Mouse (Mus musculus): ENCODE data around the gene Camk1d. TPM values are rescaled to one million over a fixed set of nuclear protein-coding genes. Genes with fewer than 3 reads are reported as not detected.

Gene Camk1d
- polyA plus RNA-seq, 1 experiment, result 3.2 TPM

DNA sequence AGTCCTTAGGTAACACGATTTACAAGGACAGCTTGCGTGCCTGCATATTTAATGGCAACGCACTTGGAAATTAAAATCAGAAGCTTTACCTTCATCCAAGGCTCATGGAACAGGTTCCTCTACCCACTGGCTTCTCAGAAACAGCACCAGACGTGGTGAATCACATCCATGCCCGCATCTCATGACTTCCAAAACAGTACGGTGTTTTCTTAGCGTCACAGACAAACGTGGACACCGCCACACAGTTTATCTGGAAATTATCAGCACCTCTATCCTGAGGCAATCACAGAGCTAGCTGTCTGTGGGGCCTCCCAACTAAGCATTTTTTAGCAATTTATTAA is 38.2 kb downstream of the Camk1d start:
- no peaks in the 10 kb centered on the region for H3K27me3 ChIP-seq (ENCODE audit: control insufficient read depth, insufficient read depth, low read length, poor library complexity, severe bottlenecking)
- peak overlapping the region; percentile 39; the same call in 1 of the 2 replicates for H3K27ac ChIP-seq (ENCODE audit: insufficient read depth, low read length)
- peaks cover 8% of the 10 kb centered on the region; the same call in 1 of the 2 replicates for H3K9me3 ChIP-seq (replicated peaks; ENCODE audit: control insufficient read depth, insufficient read depth, low read length, poor library complexity, severe bottlenecking)
- peak overlapping the region; percentile 46; the same call in 1 of the 2 replicates for H3K9ac ChIP-seq (ENCODE audit: low read depth, poor library complexity, severe bottlenecking)
- no peak overlapping the region; the same call in 1 of the 2 replicates for H3K4me3 ChIP-seq (ENCODE audit: low read depth, low read length)
- no peak for TF ChIP-seq POLR2A (IDR thresholded peaks at IDR 0.05; ENCODE audit: insufficient read depth, low read length)
- TF ChIP-seq EP300 (IDR thresholded peaks at IDR 0.05; ENCODE audit: insufficient read depth, low read depth, low read length), result no peak
- TF ChIP-seq CTCF (IDR thresholded peaks at IDR 0.05; ENCODE audit: low read depth, low read length), result no peak
- no peaks in the 10 kb centered on the region for H3K36me3 ChIP-seq (ENCODE audit: control insufficient read depth, insufficient read depth, low read length, poor library complexity, severe bottlenecking)
- peaks cover 3% of the 10 kb centered on the region for H3K4me1 ChIP-seq (ENCODE audit: control insufficient read depth, insufficient read depth, low read length)

DNA sequence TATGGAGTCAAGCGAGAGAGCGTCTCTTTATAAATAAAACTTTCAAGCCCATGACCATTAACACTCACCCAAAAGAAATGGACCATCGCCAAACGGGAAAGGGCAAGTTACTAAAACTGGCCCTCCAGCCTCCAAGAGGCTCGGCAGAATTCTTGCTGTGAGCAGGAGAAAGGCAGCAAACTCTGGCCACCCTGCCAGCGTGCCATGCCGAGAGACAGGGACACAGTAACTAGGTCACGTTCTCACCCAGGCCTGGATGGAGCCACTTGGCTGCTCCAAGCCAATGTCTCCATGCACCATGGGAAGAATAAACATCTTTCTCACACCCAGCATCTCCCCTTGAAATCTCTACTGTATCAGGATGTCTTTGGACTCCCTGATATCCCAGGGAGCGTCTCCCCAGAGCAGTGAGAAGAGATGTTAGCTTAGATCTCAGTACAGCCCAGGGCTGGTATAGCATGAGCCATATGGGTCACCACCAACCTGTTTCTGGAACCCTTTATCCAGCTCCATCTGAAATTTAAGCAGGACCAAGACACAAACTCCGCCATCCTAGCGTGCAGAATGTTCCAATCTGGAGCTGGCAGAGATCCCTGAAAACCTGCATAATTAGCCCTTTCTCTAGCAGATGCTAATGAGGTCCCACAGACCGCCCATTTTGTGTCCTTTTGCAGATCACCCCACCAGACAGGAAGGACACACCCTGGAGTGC is 38.7 kb downstream of the Camk1d start:
- Histone ChIP-seq H3K4me3 (ENCODE audit: low read depth, low read length) (peak overlapping the region; percentile 27), H3K36me3 (ENCODE audit: control insufficient read depth, insufficient read depth, low read length, poor library complexity, severe bottlenecking) (no peaks in the 10 kb centered on the region), H3K27ac (ENCODE audit: insufficient read depth, low read length) (peak overlapping the region; percentile 39; the same call in 1 of the 2 replicates), H3K27me3 (ENCODE audit: control insufficient read depth, insufficient read depth, low read length, poor library complexity, severe bottlenecking) (no peaks in the 10 kb centered on the region), H3K9ac (ENCODE audit: low read depth, poor library complexity, severe bottlenecking) (no peak overlapping the region), H3K9me3 (replicated peaks; ENCODE audit: control insufficient read depth, insufficient read depth, low read length, poor library complexity, severe bottlenecking) (peaks cover 3% of the 10 kb centered on the region; the same call in 1 of the 2 replicates), H3K4me1 (ENCODE audit: control insufficient read depth, insufficient read depth, low read length) (peaks cover 3% of the 10 kb centered on the region)
- TF ChIP-seq CTCF (IDR thresholded peaks at IDR 0.05; ENCODE audit: low read depth, low read length), result no peak
- TF ChIP-seq EP300 (IDR thresholded peaks at IDR 0.05; ENCODE audit: insufficient read depth, low read depth, low read length), result peak; percentile 76; the same call in 1 of the 2 replicates
- TF ChIP-seq POLR2A (IDR thresholded peaks at IDR 0.05; ENCODE audit: insufficient read depth, low read length), result no peak

DNA sequence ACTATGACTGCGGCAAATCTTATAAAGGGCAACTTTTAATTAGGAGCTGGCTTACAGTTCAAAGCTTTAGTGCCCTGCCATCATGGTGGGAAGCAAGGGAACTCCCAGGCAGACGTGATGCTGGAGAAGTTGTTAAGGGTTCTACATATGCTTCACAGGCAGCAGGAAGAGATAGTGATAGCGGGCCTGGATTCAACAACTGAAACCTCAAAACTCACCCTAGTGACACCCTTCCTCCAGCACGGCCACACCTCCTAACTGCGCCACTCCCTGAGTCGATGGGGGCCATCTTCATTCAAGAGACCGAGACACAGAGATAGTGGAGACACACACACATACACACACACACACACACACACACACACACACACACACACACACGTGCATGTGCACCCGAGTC is 39.8 kb downstream of the Camk1d start:
- no peaks in the 10 kb centered on the region for H3K27me3 ChIP-seq (ENCODE audit: control insufficient read depth, insufficient read depth, low read length, poor library complexity, severe bottlenecking)
- peaks cover 5% of the 10 kb centered on the region for H3K4me1 ChIP-seq (ENCODE audit: control insufficient read depth, insufficient read depth, low read length)
- no peak overlapping the region for H3K9ac ChIP-seq (ENCODE audit: low read depth, poor library complexity, severe bottlenecking)
- TF ChIP-seq EP300 (IDR thresholded peaks at IDR 0.05; ENCODE audit: insufficient read depth, low read depth, low read length), result no peak
- no peak for TF ChIP-seq POLR2A (IDR thresholded peaks at IDR 0.05; ENCODE audit: insufficient read depth, low read length)
- TF ChIP-seq CTCF (IDR thresholded peaks at IDR 0.05; ENCODE audit: low read depth, low read length), result no peak
- H3K9me3 ChIP-seq (replicated peaks; ENCODE audit: control insufficient read depth, insufficient read depth, low read length, poor library complexity, severe bottlenecking), result no peaks in the 10 kb centered on the region
- H3K27ac ChIP-seq (ENCODE audit: insufficient read depth, low read length), result no peak overlapping the region
- H3K36me3 ChIP-seq (ENCODE audit: control insufficient read depth, insufficient read depth, low read length, poor library complexity, severe bottlenecking), result no peaks in the 10 kb centered on the region
- H3K4me3 ChIP-seq (ENCODE audit: low read depth, low read length), result peak overlapping the region; percentile 9; the same call in 1 of the 2 replicates

DNA sequence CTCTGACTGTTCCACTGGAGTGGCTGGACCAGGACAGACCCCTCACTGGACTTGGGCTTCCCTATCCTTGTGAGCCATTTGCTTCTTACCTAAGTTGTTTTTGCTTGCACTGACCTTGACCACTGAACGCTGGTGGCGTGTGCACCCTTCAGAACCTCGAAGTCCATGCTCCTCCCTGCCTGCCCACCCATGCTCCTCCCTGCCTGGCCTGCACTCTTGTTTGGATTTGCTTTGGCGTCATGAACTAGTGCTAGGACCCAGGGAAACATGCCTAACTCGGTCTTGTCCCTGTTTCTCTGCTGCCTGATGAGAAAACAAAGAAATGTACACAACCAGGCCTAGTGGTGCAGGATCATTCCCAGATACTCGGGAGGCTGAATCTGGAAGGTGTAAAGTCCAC is 40.5 kb downstream of the Camk1d start:
- no peaks in the 10 kb centered on the region for H3K9me3 ChIP-seq (replicated peaks; ENCODE audit: control insufficient read depth, insufficient read depth, low read length, poor library complexity, severe bottlenecking)
- no peak overlapping the region for H3K9ac ChIP-seq (ENCODE audit: low read depth, poor library complexity, severe bottlenecking)
- no peak overlapping the region for H3K27ac ChIP-seq (ENCODE audit: insufficient read depth, low read length)
- H3K27me3 ChIP-seq (ENCODE audit: control insufficient read depth, insufficient read depth, low read length, poor library complexity, severe bottlenecking), result no peaks in the 10 kb centered on the region
- H3K4me1 ChIP-seq (ENCODE audit: control insufficient read depth, insufficient read depth, low read length), result peaks cover 5% of the 10 kb centered on the region
- no peak overlapping the region for H3K4me3 ChIP-seq (ENCODE audit: low read depth, low read length)
- TF ChIP-seq POLR2A (IDR thresholded peaks at IDR 0.05; ENCODE audit: insufficient read depth, low read length), result no peak
- H3K36me3 ChIP-seq (ENCODE audit: control insufficient read depth, insufficient read depth, low read length, poor library complexity, severe bottlenecking), result no peaks in the 10 kb centered on the region

DNA sequence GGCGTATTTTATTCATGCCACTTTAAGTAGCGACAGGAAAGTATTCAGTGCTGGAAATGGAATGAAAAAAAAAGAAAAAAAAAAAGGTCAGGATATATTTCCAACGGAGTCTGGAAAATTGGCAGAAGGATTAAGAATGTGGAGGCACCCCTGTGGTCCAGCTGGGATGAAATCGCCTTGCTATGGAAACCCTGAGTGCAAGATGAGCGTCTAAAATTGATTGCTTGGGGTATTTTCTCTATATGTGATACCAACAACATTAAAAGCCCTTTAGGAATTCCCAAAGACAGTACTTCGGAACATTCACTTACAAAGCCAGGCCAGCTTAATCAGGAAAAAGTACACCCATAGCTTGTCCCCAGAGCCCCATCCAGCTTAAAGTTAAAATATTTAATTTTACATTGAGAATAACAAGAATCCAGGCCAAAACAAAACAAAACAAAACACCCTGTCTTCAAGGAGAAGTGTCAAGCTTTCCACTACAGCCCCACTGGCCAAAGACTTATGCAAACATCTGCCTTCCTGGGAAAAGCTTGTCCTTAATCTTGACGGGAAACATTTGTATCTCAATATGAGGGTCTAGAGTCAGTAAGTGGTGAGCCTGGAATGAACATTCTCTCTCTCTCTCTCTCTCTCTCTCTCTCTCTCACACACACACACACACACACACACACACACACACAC is 41.3 kb downstream of the Camk1d start:
- H3K27me3 ChIP-seq (ENCODE audit: control insufficient read depth, insufficient read depth, low read length, poor library complexity, severe bottlenecking), result no peaks in the 10 kb centered on the region
- H3K9me3 ChIP-seq (replicated peaks; ENCODE audit: control insufficient read depth, insufficient read depth, low read length, poor library complexity, severe bottlenecking), result no peaks in the 10 kb centered on the region
- no peaks in the 10 kb centered on the region for H3K36me3 ChIP-seq (ENCODE audit: control insufficient read depth, insufficient read depth, low read length, poor library complexity, severe bottlenecking)
- H3K4me3 ChIP-seq (ENCODE audit: low read depth, low read length), result no peak overlapping the region
- H3K4me1 ChIP-seq (ENCODE audit: control insufficient read depth, insufficient read depth, low read length), result peaks cover 5% of the 10 kb centered on the region
- TF ChIP-seq EP300 (IDR thresholded peaks at IDR 0.05; ENCODE audit: insufficient read depth, low read depth, low read length), result no peak
- TF ChIP-seq POLR2A (IDR thresholded peaks at IDR 0.05; ENCODE audit: insufficient read depth, low read length), result no peak
- no peak for TF ChIP-seq CTCF (IDR thresholded peaks at IDR 0.05; ENCODE audit: low read depth, low read length)
- no peak overlapping the region for H3K9ac ChIP-seq (ENCODE audit: low read depth, poor library complexity, severe bottlenecking)
- no peak overlapping the region for H3K27ac ChIP-seq (ENCODE audit: insufficient read depth, low read length)

DNA sequence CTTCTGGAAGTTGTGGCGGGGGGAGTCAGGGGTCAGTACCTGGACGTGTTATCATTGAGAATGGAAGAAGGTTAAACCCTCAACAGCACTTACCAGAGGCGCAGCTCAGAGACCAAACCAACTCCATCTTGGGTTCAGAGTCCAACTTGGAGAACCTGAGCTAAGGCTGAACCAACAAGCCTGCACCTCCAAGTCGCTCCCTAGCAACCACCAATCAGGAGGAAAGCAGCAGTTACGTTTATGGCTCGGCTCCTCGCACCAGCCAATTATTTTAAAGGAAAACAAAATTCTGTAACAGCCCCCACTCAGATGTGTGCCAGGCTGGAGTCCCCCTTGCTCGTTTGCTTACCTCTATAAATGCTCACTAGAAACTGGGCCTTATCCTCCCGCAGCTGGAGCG is 44.2 kb downstream of the Camk1d start:
- Histone ChIP-seq H3K4me1 (ENCODE audit: control insufficient read depth, insufficient read depth, low read length) (peaks cover 2% of the 10 kb centered on the region), H3K36me3 (ENCODE audit: control insufficient read depth, insufficient read depth, low read length, poor library complexity, severe bottlenecking) (no peaks in the 10 kb centered on the region), H3K4me3 (ENCODE audit: low read depth, low read length) (no peak overlapping the region), H3K27ac (ENCODE audit: insufficient read depth, low read length) (no peak overlapping the region), H3K27me3 (ENCODE audit: control insufficient read depth, insufficient read depth, low read length, poor library complexity, severe bottlenecking) (no peaks in the 10 kb centered on the region), H3K9me3 (replicated peaks; ENCODE audit: control insufficient read depth, insufficient read depth, low read length, poor library complexity, severe bottlenecking) (no peaks in the 10 kb centered on the region), H3K9ac (ENCODE audit: low read depth, poor library complexity, severe bottlenecking) (no peak overlapping the region)
- TF ChIP-seq EP300 (IDR thresholded peaks at IDR 0.05; ENCODE audit: insufficient read depth, low read depth, low read length) (no peak), POLR2A (IDR thresholded peaks at IDR 0.05; ENCODE audit: insufficient read depth, low read length) (no peak), CTCF (IDR thresholded peaks at IDR 0.05; ENCODE audit: low read depth, low read length) (no peak)

All from ES-Bruce4 (cell line).